ENCODE assay signal across 16 mouse cellular contexts in genomic region chr11:119432706-119433105, GRCm38 (mm10). TPM values are rescaled to one million over a fixed set of nuclear protein-coding genes. Genes with fewer than 3 reads are reported as not detected.
DNase-seq lines count a peak whose midpoint lies in the region; ATAC-seq and TF ChIP-seq lines count a peak whose summit lies in the region.
"Had no signal": no experiment of that assay in that cellular context is flagged by ENCODE, and none has a peak within 500 bp of the region (broad histone marks: within the 10 kb centered on the region; RNA-seq: fewer than 3 reads in every experiment).

No protein-coding gene starts in this region.

- no peak overlapping the region for H3K4me3 ChIP-seq in cerebellum, adult 2 months (replicated peaks; ENCODE audit: insufficient read depth, low read depth, low read length)
- H3K4me3 ChIP-seq: embryonic facial prominence, embryonic 12.5 days; forebrain, embryonic 13.5 days; intestine, embryonic 15.5 days; limb, embryonic 10.5 days; midbrain, embryonic 13.5 days had no signal

- H3K4me1 ChIP-seq in cerebellum, adult 2 months (ENCODE audit: control insufficient read depth, insufficient read depth, low read length): no peaks in the 10 kb centered on the region; the same call in 1 of the 2 replicates

- peak; percentile 86 for ATAC-seq in megakaryocyte-erythroid progenitor cell, adult 5-6 weeks (replicated peaks; ENCODE audit: low FRiP score, low TSS enrichment, poor library complexity, severe bottlenecking)
- ATAC-seq: forebrain, embryonic 13.5 days; intestine, embryonic 15.5 days; midbrain, embryonic 13.5 days had no signal

- DNase-seq in spleen, adult 12 weeks (ENCODE audit: low spot score): peak; percentile 16
- DNase-seq in spleen, adult 18-20 months: no peak
- peak; percentile 38 to 61 for DNase-seq in cerebellum, adult 2 months
- DNase-seq in layer of hippocampus, adult 9-11 months: peak; percentile 55
- no peak for DNase-seq in thymus, postnatal 36 days
- DNase-seq in left cerebral cortex, adult 8-10 months (ENCODE audit: low spot score in 2 of 2): no peak
- DNase-seq in heart, adult 8-10 months (ENCODE audit: low spot score): no peak
- DNase-seq: gastrocnemius, postnatal 14 days; kidney, postnatal 25 days; thymus, adult 18-20 months had no signal

- 36% methylated on average over 7 of the region's 7 CpGs for WGBS in cerebellum, adult 2 months

- TF ChIP-seq CTCF in cerebellum, adult 2 months (IDR thresholded peaks at IDR 0.05; ENCODE audit: borderline replicate concordance, insufficient read depth, low read depth, low read length): no peak

- no peak for TF ChIP-seq POLR2A in cerebellum, adult 2 months (IDR thresholded peaks at IDR 0.05; ENCODE audit: borderline replicate concordance, insufficient read depth, low read length)

- H3K27me3 ChIP-seq in cerebellum, adult 2 months (ENCODE audit: control insufficient read depth, insufficient read depth, low read length): no peaks in the 10 kb centered on the region
- H3K27me3 ChIP-seq: embryonic facial prominence, embryonic 12.5 days; forebrain, embryonic 13.5 days; intestine, embryonic 15.5 days; midbrain, embryonic 13.5 days had no signal

- H3K27ac ChIP-seq in cerebellum, adult 2 months (ENCODE audit: insufficient read depth, low read length): peak overlapping the region; percentile 2; the same call in 1 of the 2 replicates
- H3K27ac ChIP-seq: embryonic facial prominence, embryonic 12.5 days; forebrain, embryonic 13.5 days; intestine, embryonic 15.5 days; limb, embryonic 10.5 days; midbrain, embryonic 13.5 days had no signal

RNA-seq across cellular contexts. Expression of gene Rnf213, which starts 39.8 kb away (rescaled TPM):
- 7.3 and 7.5 TPM in 2 replicates for polyA plus RNA-seq in cerebellum, adult 2 months (2012; rRNA removed)
- 87.9 and 107 TPM in 2 replicates for total RNA-seq in megakaryocyte-erythroid progenitor cell, adult 5-6 weeks (2014; fragmentation: Nextera tagmentation)
- total RNA-seq in megakaryocyte-erythroid progenitor cell, adult 5-6 weeks (2017): 69.3 and 77.1 TPM in 2 replicates
- 1 to 10 TPM; 4.5 to 5.7 (median 5.5) TPM for total RNA-seq in left cerebral cortex, adult 8-10 months (2022)
- 10 to 100 TPM; 11.1 to 16.0 (median 13.2) TPM for total RNA-seq in heart, adult 8-10 months (2022)

RNA-seq across cellular contexts. Expression of gene Endov, which starts 58.4 kb away (rescaled TPM):
- polyA plus RNA-seq in cerebellum, adult 2 months (2012; rRNA removed): 15.4 and 16.4 TPM in 2 replicates
- total RNA-seq in megakaryocyte-erythroid progenitor cell, adult 5-6 weeks (2014; fragmentation: Nextera tagmentation): 10.5 and 14.2 TPM in 2 replicates
- total RNA-seq in megakaryocyte-erythroid progenitor cell, adult 5-6 weeks (2017): 19.8 and 20.0 TPM in 2 replicates
- total RNA-seq in left cerebral cortex, adult 8-10 months (2022): 10 to 100 TPM; 27.8 to 35.2 (median 32.8) TPM
- total RNA-seq in heart, adult 8-10 months (2022): 10 to 100 TPM in 1 of 4 experiments, 1 to 10 TPM in 3; 7.2 to 13.2 (median 7.9) TPM

Comparison
In these comparisons a context has a peak if more than half of its experiments do, and no peak if none do; other contexts are left out.
1. DNase-seq: peak in spleen, adult 12 weeks (single experiment), cerebellum, adult 2 months (2 of 2) and layer of hippocampus, adult 9-11 months (single experiment); none in spleen, adult 18-20 months (0 of 2), thymus, postnatal 36 days (0 of 2), left cerebral cortex, adult 8-10 months (0 of 2) and heart, adult 8-10 months (single experiment).
2. RNA of gene Rnf213, which starts 39.8 kb away (total RNA-seq): 69.3 to 107 TPM in megakaryocyte-erythroid progenitor cell, adult 5-6 weeks; 11.1 to 16.0 TPM in heart, adult 8-10 months and 4.5 to 5.7 TPM in left cerebral cortex, adult 8-10 months; every median in the first group is over 4 times any median in the second.